Mouse (Mus musculus) spleen, postnatal 14 days (tissue): ENCODE results near the gene Idi1.
"Not testable (repeated sequence)": the region's sequence is repeated elsewhere in the genome, so short reads cannot be mapped to it uniquely, and the experiment has no call there.

Source experiments
- DNase-seq, 2 experiments: peaks; one replicate each; pipeline ENCODE4 v3.0.0; 2021 to 2022; ENCODE audit warnings: low spot score in 2 of 2

The Idi1 gene

GRCm38 (mm10) chr13:8888603-8889002 is 3.3 kb downstream of the Idi1 start:
- peak in 1 of 2 experiments; percentile 11 for DNase-seq

GRCm38 (mm10) chr13:8905986-8906385 is 20.7 kb downstream of the Idi1 start:
- not testable (repeated sequence) for DNase-seq

- DNase-seq = not testable (repeated sequence)
These were observed 28.6 kb downstream of the Idi1 start for GRCm38 (mm10) chr13:8913890-8914289.

GRCm38 (mm10) chr13:8933499-8933898 is 48.2 kb downstream of the Idi1 start:
- no peak for DNase-seq

GRCm38 (mm10) chr13:8937611-8938140 is 52.4 kb downstream of the Idi1 start:
- not testable (repeated sequence) for DNase-seq

- DNase-seq = not testable (repeated sequence)
These were observed 55.8 kb downstream of the Idi1 start for GRCm38 (mm10) chr13:8941110-8941509.

GRCm38 (mm10) chr13:8941701-8942100 is 56.4 kb downstream of the Idi1 start:
- not testable (repeated sequence) for DNase-seq
